Mouse (Mus musculus): Measurements from ENCODE around the gene Chmp2a.

Gene Chmp2a

GRCm38 (mm10) chr7:13033451-13034147 lies 1.0 kb downstream of the Chmp2a start:
- peak; percentile 26 to 43 for DNase-seq

- DNase-seq = peak in 1 of 2 experiments; percentile 6
These were observed 2.1 kb downstream of the Chmp2a start for GRCm38 (mm10) chr7:13032541-13032940.

- DNase-seq = no peak
These were observed 2.6 kb downstream of the Chmp2a start for GRCm38 (mm10) chr7:13031983-13032382.

- DNase-seq = peak; percentile 43 to 59
These were observed 3.5 kb downstream of the Chmp2a start for GRCm38 (mm10) chr7:13031069-13031468.

GRCm38 (mm10) chr7:13028986-13029385 lies 5.6 kb downstream of the Chmp2a start:
- no peak for DNase-seq

- no peak for DNase-seq
These were observed 9.0 kb downstream of the Chmp2a start for GRCm38 (mm10) chr7:13025511-13026112.

GRCm38 (mm10) chr7:13024805-13025204 lies 9.8 kb downstream of the Chmp2a start:
- DNase-seq = peak; percentile 92 to 94

GRCm38 (mm10) chr7:13023928-13024731 lies 10.5 kb downstream of the Chmp2a start:
- peak; percentile 96 to 98 for DNase-seq

GRCm38 (mm10) chr7:13022773-13023535 lies 11.7 kb downstream of the Chmp2a start:
- peak; percentile 56 to 57 for DNase-seq

GRCm38 (mm10) chr7:13015217-13015616 lies 19.4 kb downstream of the Chmp2a start:
- DNase-seq = no peak

GRCm38 (mm10) chr7:13014275-13014839 lies 20.2 kb downstream of the Chmp2a start:
- no peak for DNase-seq

- DNase-seq = no peak
These were observed 20.9 kb downstream of the Chmp2a start for GRCm38 (mm10) chr7:13013671-13014070.

- peak in 1 of 2 experiments; percentile 17 for DNase-seq
These were observed 24.4 kb downstream of the Chmp2a start, which contains the start of gene Zbtb45 for GRCm38 (mm10) chr7:13010005-13010908. TSS of gene Zbtb45 (minus strand) at chr7:13010034.

- DNase-seq = peak; percentile 95
These were observed 25.2 kb downstream of the Chmp2a start for GRCm38 (mm10) chr7:13009143-13010004.

- DNase-seq = peak in 1 of 2 experiments; percentile 27
These were observed 27.1 kb downstream of the Chmp2a start for GRCm38 (mm10) chr7:13007341-13008092.

- DNase-seq = no peak
These were observed 28.1 kb downstream of the Chmp2a start for GRCm38 (mm10) chr7:13006531-13006930.

GRCm38 (mm10) chr7:13006011-13006410 lies 28.6 kb downstream of the Chmp2a start:
- DNase-seq = peak; percentile 55 to 56

- DNase-seq = no peak
These were observed 31.2 kb downstream of the Chmp2a start for GRCm38 (mm10) chr7:13003380-13003779.

- DNase-seq = no peak
These were observed 33.0 kb downstream of the Chmp2a start for GRCm38 (mm10) chr7:13001584-13001983.
